Mouse (Mus musculus): ENCODE results near the gene Fam174a. TPM values are rescaled to one million over a fixed set of nuclear protein-coding genes. Genes with fewer than 3 reads are reported as not detected.

The Fam174a gene
- polyA plus RNA-seq, 1 experiment from 2014 or later = 24.5 TPM

GRCm38 (mm10) chr1:95343585-95344485, 30.4 kb downstream of the Fam174a start:
- WGBS = 70% methylated on average over 5 of the region's 5 CpGs
- Histone ChIP-seq H3K27ac (no peak overlapping the region), H3K36me3 (no peaks in the 10 kb centered on the region), H3K4me1 (replicated peaks) (no peaks in the 10 kb centered on the region), H3K9ac (replicated peaks) (no peak overlapping the region), H3K4me2 (replicated peaks) (no peak overlapping the region), H3K27me3 (no peaks in the 10 kb centered on the region), H3K9me3 (no peaks in the 10 kb centered on the region), H3K4me3 (replicated peaks) (no peak overlapping the region)
- no peak for ATAC-seq

GRCm38 (mm10) chr1:95354146-95354545, 40.7 kb downstream of the Fam174a start:
- H3K4me2 ChIP-seq (replicated peaks) = no peak overlapping the region
- no peaks in the 10 kb centered on the region for H3K27me3 ChIP-seq
- no peaks in the 10 kb centered on the region for H3K9me3 ChIP-seq
- no peak for ATAC-seq
- 66% methylated on average over 1 of the region's 1 CpGs for WGBS
- no peaks in the 10 kb centered on the region for H3K4me1 ChIP-seq (replicated peaks)
- no peak overlapping the region for H3K9ac ChIP-seq (replicated peaks)
- no peak overlapping the region for H3K4me3 ChIP-seq (replicated peaks)
- H3K27ac ChIP-seq = no peak overlapping the region
- no peaks in the 10 kb centered on the region for H3K36me3 ChIP-seq

- no peak overlapping the region for H3K4me3 ChIP-seq (replicated peaks)
- H3K4me2 ChIP-seq (replicated peaks) = no peak overlapping the region
- no peaks in the 10 kb centered on the region for H3K9me3 ChIP-seq
- no peaks in the 10 kb centered on the region for H3K27me3 ChIP-seq
- ATAC-seq = no peak
- H3K9ac ChIP-seq (replicated peaks) = no peak overlapping the region
- WGBS = 79% methylated on average over 4 of the region's 4 CpGs
- H3K36me3 ChIP-seq = no peaks in the 10 kb centered on the region
- no peak overlapping the region for H3K27ac ChIP-seq
- no peaks in the 10 kb centered on the region for H3K4me1 ChIP-seq (replicated peaks)
Measured at GRCm38 (mm10) chr1:95356904-95357303, 43.5 kb downstream of the Fam174a start.

DNA sequence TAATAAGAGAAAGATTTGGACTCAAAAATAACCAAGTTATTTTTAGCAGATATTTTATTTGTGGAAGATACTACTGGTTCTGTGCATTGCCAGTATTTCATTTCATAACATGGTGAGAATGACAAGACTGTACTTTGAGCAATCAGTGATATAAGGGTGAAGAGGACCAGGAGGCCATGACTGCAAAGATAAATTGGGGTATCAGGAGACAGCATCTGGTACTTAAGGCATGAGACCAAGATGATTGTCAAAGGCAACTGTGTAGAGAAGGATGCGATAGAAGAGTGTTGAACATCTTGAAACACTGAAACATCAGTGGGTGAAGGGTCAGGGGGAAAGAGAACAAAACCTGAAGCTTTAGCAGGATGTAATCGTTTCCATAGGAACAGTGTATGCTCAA, 50.3 kb downstream of the Fam174a start:
- WGBS = 65% methylated on average over 2 of the region's 2 CpGs
- Histone ChIP-seq H3K27ac (no peak overlapping the region), H3K9me3 (no peaks in the 10 kb centered on the region), H3K9ac (replicated peaks) (no peak overlapping the region), H3K36me3 (no peaks in the 10 kb centered on the region), H3K27me3 (no peaks in the 10 kb centered on the region), H3K4me3 (replicated peaks) (no peak overlapping the region), H3K4me2 (replicated peaks) (no peak overlapping the region), H3K4me1 (replicated peaks) (0 out of 2 replicates have a peak, but pooled peaks cover 2% of the 10 kb centered on the region)
- no peak for ATAC-seq

DNA sequence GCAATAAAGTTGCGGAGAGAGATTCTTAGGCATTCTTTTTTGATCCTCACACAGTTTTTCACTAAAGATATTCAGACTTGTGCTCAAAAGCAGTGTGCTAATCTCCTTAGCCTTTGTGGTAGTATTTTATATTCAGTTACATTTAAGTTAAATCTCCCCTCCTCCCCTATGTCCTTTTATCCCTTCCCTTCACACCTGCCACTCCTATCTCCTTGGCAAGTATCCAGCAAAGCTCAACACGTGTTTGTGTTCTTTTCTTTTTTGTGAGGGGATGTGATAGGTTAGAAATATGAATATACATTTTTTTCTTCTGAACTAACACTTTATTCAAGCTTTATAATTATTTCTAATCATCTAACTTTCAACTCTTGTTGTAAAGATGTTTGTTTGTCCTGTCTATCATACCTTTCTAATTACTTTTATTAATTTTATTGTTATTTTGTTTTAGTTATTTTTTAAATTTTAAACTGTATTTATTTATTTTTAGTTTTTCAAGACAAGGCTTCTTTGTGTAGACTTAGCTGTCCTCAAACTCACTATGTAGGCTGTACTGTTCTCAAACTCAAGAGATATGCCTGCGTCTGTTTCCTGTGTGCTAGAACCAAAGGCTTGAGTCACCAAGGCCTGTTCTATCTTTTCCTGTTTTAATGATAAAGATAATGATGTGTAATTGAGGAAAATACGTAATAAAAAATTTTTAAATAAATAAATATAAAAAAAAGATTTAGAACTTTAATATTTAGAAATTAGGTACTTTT, 53.4 kb downstream of the Fam174a start:
- Histone ChIP-seq H3K27ac (no peak overlapping the region), H3K4me1 (replicated peaks) (0 out of 2 replicates have a peak, but pooled peaks cover 2% of the 10 kb centered on the region), H3K4me3 (replicated peaks) (no peak overlapping the region), H3K27me3 (no peaks in the 10 kb centered on the region), H3K4me2 (replicated peaks) (no peak overlapping the region), H3K9me3 (no peaks in the 10 kb centered on the region), H3K36me3 (no peaks in the 10 kb centered on the region), H3K9ac (replicated peaks) (no peak overlapping the region)
- WGBS = 56% methylated on average over 4 of the region's 4 CpGs
- no peak for ATAC-seq

GRCm38 (mm10) chr1:95367748-95368147, 54.3 kb downstream of the Fam174a start:
- Histone ChIP-seq H3K36me3 (no peaks in the 10 kb centered on the region), H3K4me3 (replicated peaks) (no peak overlapping the region), H3K27me3 (no peaks in the 10 kb centered on the region), H3K4me1 (replicated peaks) (0 out of 2 replicates have a peak, but pooled peaks cover 2% of the 10 kb centered on the region), H3K4me2 (replicated peaks) (no peak overlapping the region), H3K9me3 (no peaks in the 10 kb centered on the region), H3K27ac (no peak overlapping the region), H3K9ac (replicated peaks) (no peak overlapping the region)
- no peak for ATAC-seq
- WGBS = 89% methylated on average over 4 of the region's 4 CpGs

DNA sequence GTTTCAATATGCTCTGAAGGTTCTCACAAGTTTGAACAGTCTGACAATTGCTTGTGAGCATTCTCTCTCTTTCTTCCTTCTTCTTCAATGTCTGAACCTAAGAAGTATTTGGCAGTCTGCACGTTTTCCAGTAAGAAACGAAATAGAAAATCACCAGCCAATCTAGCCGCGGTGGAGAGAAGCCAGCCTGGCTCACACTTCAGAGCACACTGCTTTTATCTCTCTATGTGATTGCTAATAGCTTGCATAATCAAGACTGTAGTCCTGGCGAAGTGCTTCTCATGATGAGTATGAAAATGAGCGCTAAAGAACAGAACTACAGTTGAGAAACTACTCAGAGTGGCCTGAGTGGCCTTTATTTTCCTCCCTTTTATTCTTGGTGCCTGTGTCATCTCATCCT, 62.0 kb downstream of the Fam174a start:
- Histone ChIP-seq H3K27me3 (no peaks in the 10 kb centered on the region), H3K36me3 (no peaks in the 10 kb centered on the region), H3K9ac (replicated peaks) (no peak overlapping the region), H3K27ac (no peak overlapping the region), H3K4me1 (replicated peaks) (no peaks in the 10 kb centered on the region), H3K4me3 (replicated peaks) (no peak overlapping the region), H3K9me3 (no peaks in the 10 kb centered on the region), H3K4me2 (replicated peaks) (no peak overlapping the region)
- no peak for ATAC-seq
- 63% methylated on average over 6 of the region's 6 CpGs for WGBS

GRCm38 (mm10) chr1:95381028-95381427, 67.6 kb downstream of the Fam174a start:
- 84% methylated on average over 2 of the region's 2 CpGs for WGBS
- ATAC-seq = no peak

More at GRCm38 (mm10) chr1:95381028-95381427, 67.6 kb downstream of the Fam174a start:
- Histone ChIP-seq H3K4me3 (replicated peaks) (no peak overlapping the region), H3K36me3 (no peaks in the 10 kb centered on the region), H3K9ac (replicated peaks) (no peak overlapping the region), H3K27me3 (no peaks in the 10 kb centered on the region), H3K9me3 (no peaks in the 10 kb centered on the region; the same call in 1 of the 2 replicates), H3K27ac (no peak overlapping the region), H3K4me2 (replicated peaks) (no peak overlapping the region), H3K4me1 (replicated peaks) (no peaks in the 10 kb centered on the region)
